Mouse (Mus musculus) layer of hippocampus, adult 9-10 months (tissue): ENCODE measurements around the gene Itsn1.

ENCODE experiments used
- DNase-seq: peaks from one replicate; pipeline ENCODE4 v3.0.0; 2022; ENCODE audit warnings: low spot score

The Itsn1 gene

DNA sequence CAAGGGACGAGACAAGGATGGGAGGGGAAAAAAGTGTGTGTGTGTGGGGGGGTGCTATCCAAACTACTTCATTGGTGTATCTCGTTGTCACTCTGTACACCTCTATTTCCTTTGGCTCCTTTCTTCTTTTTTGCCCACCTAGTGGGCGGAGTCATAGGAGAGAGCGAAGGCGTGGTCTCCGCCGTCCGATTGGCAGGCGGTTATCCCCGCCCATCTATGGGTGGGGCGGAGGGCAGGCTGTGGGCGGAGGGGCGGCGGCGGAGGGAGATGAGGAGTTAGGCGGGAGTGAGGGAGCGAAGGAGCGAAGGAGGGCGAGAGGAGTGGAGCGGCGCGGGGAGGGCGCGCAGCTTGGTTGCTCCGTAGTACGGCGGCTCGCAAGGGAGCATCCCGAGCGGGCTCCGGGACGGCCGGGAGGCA is at the start of gene Itsn1:
Gene Itsn1 (plus strand): TSS at position 216 of the 417 bp plus-strand sequence.
- peak; percentile 96 for DNase-seq

GRCm38 (mm10) chr16:91680656-91681055 is 48.4 kb upstream of the Itsn1 start:
- no peak for DNase-seq

DNA sequence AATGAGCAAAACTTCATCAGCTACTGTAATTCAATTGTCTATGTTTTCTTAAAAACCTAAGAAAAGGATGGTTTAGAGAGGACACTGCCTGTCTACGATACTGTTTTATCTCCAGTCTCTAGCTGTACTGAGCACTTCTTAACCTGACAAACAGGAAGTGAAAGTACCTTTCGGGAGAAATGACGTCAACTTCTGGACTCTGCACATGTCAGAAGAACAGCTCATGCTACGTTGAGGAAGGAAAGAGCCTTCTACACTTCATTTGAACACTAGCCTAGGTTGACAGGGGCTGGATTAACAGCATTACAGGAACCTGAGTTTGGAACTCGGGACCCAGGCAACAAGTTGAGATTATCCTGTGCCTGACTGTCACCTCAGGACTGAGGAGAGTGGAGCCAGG is 43.6 kb upstream of the Itsn1 start:
- no peak for DNase-seq

GRCm38 (mm10) chr16:91686369-91686768 is 42.7 kb upstream of the Itsn1 start:
- no peak for DNase-seq

- DNase-seq, result no peak
Measured at GRCm38 (mm10) chr16:91688023-91688618, 41.0 kb upstream of the Itsn1 start.

DNA sequence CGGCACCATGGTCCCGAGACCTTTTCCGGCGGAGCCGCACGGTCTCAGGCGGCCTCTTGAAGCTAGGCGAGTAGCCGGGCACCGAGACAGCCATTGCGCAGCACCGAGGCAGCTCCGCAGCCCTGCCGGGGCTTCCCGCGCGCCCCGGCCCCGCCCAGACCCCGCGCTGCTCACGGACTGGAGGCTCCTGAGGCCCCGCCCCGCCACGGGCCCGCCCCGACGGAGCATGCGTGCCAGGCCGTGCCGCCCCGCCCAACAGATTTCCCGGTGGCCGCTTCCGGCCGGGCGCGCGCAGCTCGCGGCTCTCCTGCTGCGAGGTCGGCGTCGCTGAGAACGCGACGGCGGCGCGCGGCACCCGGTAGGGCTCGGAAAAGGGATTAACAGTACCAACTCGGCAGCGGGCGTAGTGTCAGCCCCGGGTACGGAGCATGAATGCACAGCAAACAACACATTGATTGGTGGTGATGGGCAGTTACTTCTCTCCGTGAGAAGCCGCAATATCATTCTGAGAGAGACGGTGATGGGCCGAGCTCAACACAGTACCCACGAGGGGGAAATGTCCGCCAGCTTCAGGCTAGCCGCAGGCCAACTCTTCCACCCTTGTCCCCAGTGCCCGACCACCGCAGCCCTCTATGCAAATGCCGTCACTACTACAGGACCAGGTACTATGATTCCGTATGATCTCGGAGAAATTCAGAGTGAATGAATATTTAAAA is 40.3 kb upstream of the Itsn1 start, which contains the start of gene Donson:
Gene Donson (minus strand): TSS at position 152 of the 716 bp plus-strand sequence.
- peak; percentile 43 for DNase-seq

DNA sequence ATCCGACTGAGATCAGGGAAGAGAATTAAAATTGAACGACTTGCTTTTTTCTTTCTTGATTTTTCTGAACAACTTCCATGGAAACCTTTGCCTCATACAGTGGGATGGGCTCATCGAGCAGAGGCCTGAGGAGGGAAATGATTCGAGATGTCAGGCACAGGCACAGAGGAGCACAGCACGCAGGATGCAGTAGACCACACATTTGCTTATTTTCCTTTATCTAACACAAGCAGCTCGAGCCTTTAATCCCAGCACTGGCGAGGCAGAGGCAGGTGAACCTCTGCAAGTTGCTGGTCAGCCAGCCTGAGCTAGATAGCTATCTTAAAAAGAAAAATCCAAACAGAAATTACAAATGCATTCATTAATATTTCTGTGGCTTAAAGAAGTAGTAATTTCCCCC is 39.3 kb upstream of the Itsn1 start:
- DNase-seq, result no peak

GRCm38 (mm10) chr16:91694455-91695084 is 34.5 kb upstream of the Itsn1 start:
- peak; percentile 53 for DNase-seq

- no peak for DNase-seq
Measured at GRCm38 (mm10) chr16:91695108-91695755, 33.8 kb upstream of the Itsn1 start.

DNA sequence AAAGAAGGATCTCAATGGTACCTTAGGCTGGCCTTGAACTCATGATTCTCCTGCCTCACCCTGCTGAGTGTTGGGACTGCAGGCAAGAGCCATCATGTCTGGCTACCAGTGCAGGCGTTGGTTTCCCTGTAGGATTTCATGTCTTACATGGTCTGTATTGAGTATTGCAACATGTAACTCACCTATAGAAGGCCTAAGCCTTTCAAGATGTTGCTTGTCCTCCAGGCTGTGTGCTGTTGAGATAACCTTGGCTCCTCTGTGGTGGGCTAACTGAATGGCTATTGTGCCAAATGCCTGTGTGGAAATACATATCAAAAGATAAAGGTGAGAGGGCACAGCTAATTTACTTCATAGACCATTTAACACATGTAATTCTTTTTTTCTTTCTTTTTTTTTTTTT is 30.1 kb upstream of the Itsn1 start:
- DNase-seq, result no peak

DNA sequence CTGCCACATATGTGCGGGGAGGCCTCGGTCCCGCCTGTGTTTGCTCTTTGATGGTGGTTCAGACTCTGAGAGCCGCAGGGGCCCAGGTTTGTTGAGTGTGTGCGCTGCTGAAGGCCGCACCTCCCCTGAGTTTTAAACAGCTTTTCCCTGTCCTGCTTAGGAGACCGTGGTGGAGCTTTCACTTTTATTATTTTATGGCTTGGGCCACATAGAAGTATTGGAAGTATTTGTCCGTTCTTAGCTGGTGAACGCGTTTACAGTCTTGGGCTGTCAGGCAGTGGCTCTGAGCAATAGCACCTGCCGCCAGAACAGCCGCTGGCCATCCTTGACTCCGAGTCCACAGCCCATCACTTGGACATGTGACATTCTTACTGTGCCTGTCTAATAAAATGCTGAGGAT is 27.2 kb upstream of the Itsn1 start:
- DNase-seq, result no peak

DNA sequence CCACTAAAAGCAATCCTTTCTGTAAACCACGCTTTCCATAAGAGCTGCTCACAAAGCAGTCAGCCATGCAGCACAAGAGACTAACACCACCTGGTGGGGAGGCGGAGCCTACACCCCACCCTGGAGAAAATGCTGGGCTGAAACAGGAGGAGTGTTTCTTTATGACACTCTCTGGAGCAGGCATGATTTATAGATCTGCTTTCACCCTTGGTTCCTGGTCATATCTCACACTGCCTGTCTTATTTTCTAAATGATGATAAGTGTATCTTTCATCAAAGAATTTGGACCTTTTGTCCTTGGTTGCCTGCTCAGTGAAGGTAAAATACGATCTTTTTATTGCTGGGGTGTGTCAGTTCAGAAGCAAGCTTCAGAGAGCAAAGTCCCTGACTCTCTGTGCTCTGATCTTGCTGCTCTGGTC is 26.3 kb upstream of the Itsn1 start:
- no peak for DNase-seq

GRCm38 (mm10) chr16:91704603-91705340 is 24.3 kb upstream of the Itsn1 start:
- DNase-seq, result no peak

DNA sequence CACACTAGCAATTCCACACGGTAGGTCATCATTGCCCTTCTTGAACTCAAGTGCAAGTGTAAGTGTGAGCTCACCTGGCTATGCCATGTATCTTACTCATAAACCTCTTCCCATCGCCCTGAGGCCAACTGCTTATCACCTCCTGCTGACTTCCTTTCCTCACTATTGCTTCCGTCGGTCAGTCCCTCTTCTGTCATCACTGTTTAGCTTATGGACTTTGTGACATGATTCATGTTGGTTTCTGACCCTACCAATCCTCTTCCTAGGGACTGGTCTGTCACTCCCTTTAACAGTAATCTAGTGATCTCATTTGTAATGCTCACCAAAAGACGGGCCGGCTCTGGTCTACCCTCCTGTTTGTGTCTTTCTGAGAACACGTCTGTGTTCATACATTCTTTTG is 18.8 kb upstream of the Itsn1 start:
- DNase-seq, result no peak

DNA sequence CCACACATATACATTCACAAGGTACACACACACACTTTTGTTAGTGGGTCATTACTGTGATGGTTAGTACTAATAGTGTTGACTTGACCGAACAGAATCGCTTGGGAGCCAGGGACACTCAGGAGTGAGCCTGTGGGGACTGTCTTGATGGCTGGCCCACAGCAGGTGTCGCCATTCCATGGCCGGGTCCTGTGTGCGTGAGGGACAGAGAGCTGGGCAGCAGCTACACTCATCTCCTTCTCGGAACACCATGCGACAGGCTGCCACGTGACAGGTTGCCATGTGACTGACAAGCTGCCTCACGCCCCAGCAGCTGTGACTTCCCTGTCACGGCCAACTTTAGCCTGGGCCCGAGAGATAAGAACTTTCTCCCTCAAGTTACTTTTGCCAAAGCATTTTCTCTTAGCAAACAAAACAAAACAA is 12.1 kb upstream of the Itsn1 start:
- DNase-seq, result no peak

DNA sequence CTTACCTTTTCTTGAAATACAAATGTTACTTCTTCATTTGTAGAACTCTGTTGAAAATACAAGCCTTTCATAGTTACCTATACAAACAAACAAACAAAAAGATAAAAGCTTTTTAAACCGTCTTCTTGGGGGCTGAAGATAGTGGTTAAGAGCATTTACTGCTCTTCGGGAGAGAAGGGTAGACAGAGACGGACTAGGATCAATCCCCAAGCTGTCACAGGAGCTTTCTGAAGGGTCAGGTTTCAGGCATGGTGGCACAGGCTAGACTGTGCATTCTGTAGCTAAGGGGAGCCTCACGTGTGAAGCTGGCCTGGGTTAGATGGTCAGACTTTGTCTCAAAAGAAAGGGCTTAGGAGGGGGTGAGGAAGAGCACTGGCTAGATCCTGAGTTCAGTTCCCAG is 11.7 kb upstream of the Itsn1 start:
- no peak for DNase-seq

DNA sequence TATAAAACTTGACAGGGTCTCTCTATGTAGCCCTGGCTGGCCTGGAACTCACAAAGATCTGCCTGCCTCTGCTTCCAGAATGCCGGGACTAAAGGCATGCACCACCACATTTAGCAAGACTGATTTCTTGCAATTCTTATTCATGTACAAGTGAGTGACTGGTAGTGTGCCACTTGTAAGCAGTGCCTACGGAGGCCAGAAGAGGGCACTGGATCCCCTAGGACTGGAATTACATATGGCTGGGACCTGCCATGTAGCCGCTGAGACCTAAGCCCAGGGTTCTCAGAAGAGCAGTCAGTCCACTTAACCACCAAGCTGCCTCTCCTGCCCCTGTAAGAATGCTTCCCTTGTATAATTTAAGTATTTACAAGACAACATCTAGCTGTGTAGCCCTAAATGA is 4.8 kb upstream of the Itsn1 start:
- no peak for DNase-seq

- DNase-seq, result no peak
Measured at GRCm38 (mm10) chr16:91727433-91727832, 1.6 kb upstream of the Itsn1 start.

DNA sequence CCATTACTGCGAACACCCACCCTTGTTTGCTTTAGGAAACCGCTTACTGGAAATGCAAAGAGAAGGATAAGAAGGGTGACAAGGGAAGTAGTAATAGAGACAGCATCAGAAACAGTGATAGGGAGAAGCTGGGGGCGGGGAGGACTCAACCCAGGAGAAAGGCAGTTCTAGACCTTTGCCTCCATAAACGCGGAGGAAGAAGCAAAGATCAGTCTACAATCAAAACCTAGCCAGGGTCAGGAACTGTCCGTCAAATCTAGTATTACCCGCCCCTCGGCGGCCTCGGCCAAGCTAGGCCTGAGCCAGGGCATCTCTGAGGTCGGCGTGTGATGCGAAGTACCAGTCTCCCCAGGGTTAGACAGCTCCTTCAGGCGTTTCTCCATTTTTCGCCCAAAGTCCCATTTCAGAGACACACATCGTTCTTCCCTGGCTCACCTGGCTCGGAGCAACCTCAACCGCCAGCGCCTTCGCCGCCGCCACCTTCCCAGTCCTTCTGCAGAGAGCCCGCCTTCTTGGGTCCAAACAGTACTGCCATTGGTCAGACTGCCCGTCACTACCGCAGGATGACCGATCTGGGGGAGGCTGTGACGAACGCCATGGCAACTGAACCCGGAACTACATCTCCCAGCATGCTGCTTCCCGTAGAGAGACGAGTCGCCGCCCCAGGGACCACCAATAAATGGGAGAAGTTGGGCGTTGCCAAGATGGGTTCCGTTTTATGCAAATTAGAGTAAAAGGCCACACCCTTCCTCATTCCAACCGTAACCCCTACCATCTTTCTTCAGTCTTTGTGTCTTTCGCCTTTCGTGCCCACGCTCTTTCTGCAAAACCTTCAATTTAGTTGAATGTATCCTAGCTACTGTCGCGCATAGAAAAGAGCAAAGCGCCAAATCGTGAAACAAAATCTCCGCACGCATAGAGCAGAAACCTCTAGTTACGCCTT is 687 bp upstream of the Itsn1 start, which contains the start of gene Cryzl1:
Gene Cryzl1 (minus strand): TSS at position 853 of the 943 bp plus-strand sequence.
- peak; percentile 98 for DNase-seq

- DNase-seq, result no peak
Measured at GRCm38 (mm10) chr16:91729821-91730441, 850 bp downstream of the Itsn1 start.
